Mouse (Mus musculus) bone marrow, adult 2 months (tissue): ENCODE data around the gene Ccser1.

ENCODE experiments used
- CTCF ChIP-seq: fragments of 200-500 bp; IDR thresholded peaks from 2 replicates; pipeline ENCODE4 v1.5.1; 2011; ENCODE audit warnings: low read length, control low read depth; ENCODE audit not compliant: control insufficient read depth, insufficient read depth
- POLR2A ChIP-seq: fragments of 200-500 bp; IDR thresholded peaks from 2 replicates; pipeline ENCODE4 v1.6.1; 2011; ENCODE audit warnings: low read depth, mild to moderate bottlenecking, control low read depth, low read length, borderline replicate concordance; ENCODE audit not compliant: control insufficient read depth

DNA sequence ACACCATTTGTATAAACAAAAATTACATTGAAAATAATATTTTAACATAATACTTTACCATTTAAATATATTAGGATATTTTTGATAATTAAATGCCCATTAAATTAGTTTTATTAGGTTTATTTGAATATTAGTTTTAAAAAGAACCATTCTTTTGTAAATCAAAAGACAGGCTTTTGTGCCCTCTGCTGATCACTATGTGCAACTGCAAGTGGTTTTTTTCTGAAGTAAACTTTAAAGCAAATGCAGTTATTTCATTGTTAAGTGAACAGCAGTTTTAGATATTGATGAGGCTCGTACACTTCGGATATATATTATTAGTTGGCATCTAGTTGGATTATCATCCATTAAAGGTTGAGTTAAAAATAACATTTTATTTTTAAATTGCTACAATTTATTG, 121.5 kb downstream of the Ccser1 start:
- no peak for TF ChIP-seq CTCF
- no peak for TF ChIP-seq POLR2A
